Mouse (Mus musculus) liver, postnatal 0 days (tissue): Measurements from ENCODE around the gene Rbms3.

Experiments
- CTCF ChIP-seq: sonication (generic); IDR thresholded peaks from 2 replicates; pipeline ENCODE4 v1.5.1; 2016; ENCODE audit warnings: antibody characterized with exemption, low read depth
- EP300 ChIP-seq: IDR thresholded peaks from 2 replicates; pipeline ENCODE4 v1.6.1; 2016; ENCODE audit warnings: antibody characterized with exemption, low read depth, mild to moderate bottlenecking

DNA sequence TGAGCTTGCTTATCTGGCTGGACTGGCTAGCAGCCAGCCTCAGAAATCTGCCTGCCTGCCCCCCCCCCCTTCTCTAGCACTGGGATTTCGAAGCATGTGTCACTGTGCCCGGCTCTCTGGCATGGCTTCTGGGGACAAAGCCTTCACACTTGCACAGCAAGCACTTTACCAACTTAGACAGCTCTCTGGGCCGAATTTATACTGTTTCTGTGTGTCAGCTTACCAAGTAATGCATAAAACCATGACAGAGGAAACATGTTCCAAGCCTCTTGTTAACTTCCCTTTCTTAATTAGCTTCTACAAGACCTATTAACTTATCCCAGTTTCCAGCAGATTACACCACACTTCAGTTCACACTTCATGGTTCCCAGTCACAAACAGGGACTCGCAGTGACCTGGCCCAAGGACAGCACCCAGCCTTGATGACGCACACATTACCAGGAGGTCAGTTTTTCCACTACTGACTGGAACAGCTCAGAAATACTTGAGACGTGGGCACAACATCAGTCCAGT is 589.7 kb downstream of the Rbms3 start:
- TF ChIP-seq EP300 = no peak
- no peak for TF ChIP-seq CTCF
